Comparison of ENCODE assay signal across 9 mouse cellular contexts in genomic region chr7:142393191-142393590, GRCm38 (mm10). TPM values are rescaled to one million over a fixed set of nuclear protein-coding genes. Genes with fewer than 3 reads are reported as not detected.
DNase-seq lines count a peak whose midpoint lies in the region; ATAC-seq and TF ChIP-seq lines count a peak whose summit lies in the region.
"Had no signal": no experiment of that assay in that cellular context is flagged by ENCODE, and none has a peak within 500 bp of the region (broad histone marks: within the 10 kb centered on the region; RNA-seq: fewer than 3 reads in every experiment).

No protein-coding gene starts in this region.

- no peaks in the 10 kb centered on the region for H3K4me1 ChIP-seq in hindbrain, embryonic 14.5 days (replicated peaks; ENCODE audit: control insufficient read depth, insufficient read depth, low read length)

- H3K27me3 ChIP-seq in hindbrain, embryonic 14.5 days (ENCODE audit: control insufficient read depth, insufficient read depth, low read length): no peaks in the 10 kb centered on the region

- intact Hi-C loops in gastrocnemius, adult 2 months (cut with DNase I): no loop called here

- peak overlapping the region; percentile 75 for H3K27ac ChIP-seq in gastrocnemius, adult 2 months
- no peak overlapping the region for H3K27ac ChIP-seq in hindbrain, embryonic 14.5 days

- WGBS in hindbrain, embryonic 14.5 days: 26% methylated on average over 4 of the region's 4 CpGs

- DNase-seq in gastrocnemius, adult 2 months: peak; percentile 43
- DNase-seq in gastrocnemius, postnatal 10 days: no peak
- DNase-seq in Muller cell, postnatal 12 days (ENCODE audit: inconsistent ontology term): peak; percentile 83
- peak; percentile 29 to 56 for DNase-seq in lung, postnatal 4 days
- DNase-seq in right cerebral cortex, postnatal 4 days: no peak
- no peak for DNase-seq in hindbrain, embryonic 14.5 days (ENCODE audit: low spot score)
- DNase-seq in right cerebral cortex, adult 2 months (ENCODE audit: low spot score in 2 of 2): no peak

- no peaks in the 10 kb centered on the region for H3K9me3 ChIP-seq in hindbrain, embryonic 14.5 days (ENCODE audit: control insufficient read depth, low read length)

- no peak overlapping the region for H3K4me2 ChIP-seq in hindbrain, embryonic 14.5 days (replicated peaks)

- peak; percentile 87 for ATAC-seq in erythroblast, adult 5-6 weeks (replicated peaks; ENCODE audit: low FRiP score, poor library complexity, severe bottlenecking)
- ATAC-seq in hindbrain, embryonic 14.5 days (ENCODE audit: low FRiP score): no peak

- H3K9ac ChIP-seq in hindbrain, embryonic 14.5 days: no peak overlapping the region

- no peaks in the 10 kb centered on the region for H3K36me3 ChIP-seq in hindbrain, embryonic 14.5 days (replicated peaks; ENCODE audit: control insufficient read depth, insufficient read depth)

- H3K4me3 ChIP-seq in gastrocnemius, adult 2 months: no peak overlapping the region
- H3K4me3 ChIP-seq in hindbrain, embryonic 14.5 days (replicated peaks; ENCODE audit: low read length): no peak overlapping the region

- TF ChIP-seq CTCF in gastrocnemius, adult 2 months (IDR thresholded peaks at IDR 0.05): no peak

RNA-seq across cellular contexts. Expression of gene Ctsd, which starts 5.4 kb away (rescaled TPM):
- 100 to 1,000 TPM; 411 to 467 TPM for total RNA-seq in gastrocnemius, adult 2 months (2021)
- total RNA-seq in gastrocnemius, postnatal 10 days (2021): 100 to 1,000 TPM; 249 to 254 TPM
- total RNA-seq in erythroblast, adult 5-6 weeks (2015; ENCODE audit: low replicate concordance): 138 and 155 TPM in 2 replicates
- 126 and 150 TPM in 2 replicates for total RNA-seq in erythroblast, adult 5-6 weeks (2017; ENCODE audit: low replicate concordance)
- 313 and 325 TPM in 2 replicates for polyA plus RNA-seq in hindbrain, embryonic 14.5 days (2014; fragmentation: Nextera tagmentation; extraction: Ambion mirVana)

RNA-seq across cellular contexts. Expression of gene Gm49369, which starts 10.7 kb away (rescaled TPM):
- total RNA-seq in gastrocnemius, adult 2 months (2021): 1 to 10 TPM; 1.5 to 1.8 TPM
- total RNA-seq in gastrocnemius, postnatal 10 days (2021): 1 to 10 TPM in 1 of 2 experiments, not detected in 1; 1.0 TPM
- not detected in 2 replicates for total RNA-seq in erythroblast, adult 5-6 weeks (2015; ENCODE audit: low replicate concordance)
- total RNA-seq in erythroblast, adult 5-6 weeks (2017; ENCODE audit: low replicate concordance): 121 and 215 TPM in 2 replicates
- polyA plus RNA-seq in hindbrain, embryonic 14.5 days (2014; fragmentation: Nextera tagmentation; extraction: Ambion mirVana): not detected in 2 replicates

RNA-seq across cellular contexts. Expression of gene Ifitm10, which starts 19.6 kb away (rescaled TPM):
- total RNA-seq in gastrocnemius, adult 2 months (2021): 1 to 10 TPM; 3.0 to 4.1 TPM
- total RNA-seq in gastrocnemius, postnatal 10 days (2021): 1 to 10 TPM; 3.3 to 4.8 TPM
- 1.0 and 1.2 TPM in 2 replicates for total RNA-seq in erythroblast, adult 5-6 weeks (2015; ENCODE audit: low replicate concordance)
- total RNA-seq in erythroblast, adult 5-6 weeks (2017; ENCODE audit: low replicate concordance): 0.42 TPM in 1 of 2 replicates, not detected in the other
- 6.4 and 7.3 TPM in 2 replicates for polyA plus RNA-seq in hindbrain, embryonic 14.5 days (2014; fragmentation: Nextera tagmentation; extraction: Ambion mirVana)

RNA-seq across cellular contexts. Expression of gene Syt8, which starts 41.5 kb away (rescaled TPM):
- total RNA-seq in gastrocnemius, adult 2 months (2021): not detected
- total RNA-seq in gastrocnemius, postnatal 10 days (2021): under 1 TPM in 1 of 2 experiments, not detected in 1; 0.36 TPM
- not detected in 2 replicates for total RNA-seq in erythroblast, adult 5-6 weeks (2015; ENCODE audit: low replicate concordance)
- total RNA-seq in erythroblast, adult 5-6 weeks (2017; ENCODE audit: low replicate concordance): not detected in 2 replicates
- polyA plus RNA-seq in hindbrain, embryonic 14.5 days (2014; fragmentation: Nextera tagmentation; extraction: Ambion mirVana): not detected in 2 replicates
- total RNA-seq: left cerebral cortex, postnatal 10 days had no signal

RNA-seq across cellular contexts. Expression of gene Tnni2, which starts 48.4 kb away (rescaled TPM):
- over 10,000 TPM; 15,929 to 19,962 TPM for total RNA-seq in gastrocnemius, adult 2 months (2021)
- total RNA-seq in gastrocnemius, postnatal 10 days (2021): over 10,000 TPM; 11,296 to 12,937 TPM
- total RNA-seq in erythroblast, adult 5-6 weeks (2015; ENCODE audit: low replicate concordance): 19.6 TPM in 1 of 2 replicates, not detected in the other
- total RNA-seq in erythroblast, adult 5-6 weeks (2017; ENCODE audit: low replicate concordance): 2.0 and 6.4 TPM in 2 replicates
- 1.0 TPM in 1 of 2 replicates, not detected in the other for polyA plus RNA-seq in hindbrain, embryonic 14.5 days (2014; fragmentation: Nextera tagmentation; extraction: Ambion mirVana)

Comparison
In these comparisons a context has a peak if more than half of its experiments do, and no peak if none do; other contexts are left out.
1. DNase-seq: peak in gastrocnemius, adult 2 months (single experiment), Muller cell, postnatal 12 days (single experiment) and lung, postnatal 4 days (2 of 2); none in gastrocnemius, postnatal 10 days (single experiment), right cerebral cortex, postnatal 4 days (single experiment), hindbrain, embryonic 14.5 days (single experiment) and right cerebral cortex, adult 2 months (0 of 2).